Mouse (Mus musculus) gastrocnemius, adult 2 months (tissue): ENCODE results near the gene Rbms3. TPM values are rescaled to one million over a fixed set of nuclear protein-coding genes. Genes with fewer than 3 reads are reported as not detected.

Experiments used
- DNase-seq: peaks from one replicate; pipeline ENCODE4 v3.0.0; 2022
- H3K27ac ChIP-seq: fragments of 200-600 bp; 2 replicates; pipeline ENCODE4 v1.8.1; 2022; ENCODE audit warnings: mild to moderate bottlenecking
- H3K4me3 ChIP-seq: fragments of 200-600 bp; 2 replicates; pipeline ENCODE4 v1.8.1; 2022; ENCODE audit warnings: mild to moderate bottlenecking, moderate library complexity
- CTCF ChIP-seq: fragments of 200-600 bp; IDR thresholded peaks from 2 replicates; pipeline ENCODE4 v1.8.1; 2022; ENCODE audit warnings: antibody characterized with exemption, mild to moderate bottlenecking, moderate library complexity
- intact Hi-C: fragments of 180-260 bp; cut with DNase I; formaldehyde crosslinking; loops from one replicate; pipeline ENCODE4 v1.15.1; 2025
- total RNA-seq, 2 experiments: library from RNA; stranded (reverse); gene quantifications; 2 replicates each; pipeline ENCODE4 v1.2.3; 2021

Gene Rbms3
- total RNA-seq, 2 experiments from 2014 or later = 5.8 to 8.1 TPM

DNA sequence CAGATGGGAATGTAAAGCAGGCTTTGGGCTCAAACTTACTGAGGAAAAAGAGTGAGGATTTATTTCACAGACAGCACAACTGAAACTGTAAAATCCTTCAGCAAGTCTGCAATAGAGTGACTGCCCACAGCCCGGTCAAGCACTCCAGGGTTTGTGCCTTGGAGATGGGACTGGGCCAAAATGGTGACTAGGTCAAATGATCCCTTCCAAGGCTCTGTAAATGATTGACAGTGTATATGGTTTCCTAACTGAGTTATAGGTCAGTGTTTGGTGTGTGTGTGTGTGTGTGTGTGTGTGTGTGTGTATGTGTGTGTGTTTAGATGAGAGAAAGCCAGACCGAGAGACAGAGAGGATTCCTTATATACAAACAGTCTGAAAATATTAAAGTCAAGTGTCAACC is 673.6 kb downstream of the Rbms3 start:
- peak; percentile 46 for DNase-seq
- intact Hi-C loops = no loop called here
- Histone ChIP-seq H3K27ac (no peak overlapping the region), H3K4me3 (no peak overlapping the region)
- no peak for TF ChIP-seq CTCF

DNA sequence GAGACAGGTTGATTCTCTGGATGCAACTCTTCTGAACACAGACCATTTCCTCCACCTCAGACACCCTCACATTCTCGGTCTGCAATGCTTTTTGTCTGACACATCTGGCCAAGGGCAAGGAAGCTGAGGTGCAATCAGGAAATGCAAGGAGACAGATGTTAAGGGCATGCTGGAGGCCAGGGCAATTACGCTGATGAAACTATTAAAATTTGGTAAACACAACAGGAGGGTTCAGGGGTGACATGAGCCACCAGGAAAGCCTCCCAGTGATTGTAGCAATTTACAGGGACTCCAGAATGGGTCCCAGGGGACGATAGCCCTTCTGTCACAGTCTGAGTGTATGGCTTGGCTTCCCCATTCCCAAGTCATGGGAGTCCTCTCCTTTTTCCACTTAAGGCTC is 681.5 kb downstream of the Rbms3 start:
- intact Hi-C loops = no loop called here
- DNase-seq = no peak
- H3K27ac ChIP-seq = no peak overlapping the region
- H3K4me3 ChIP-seq = no peak overlapping the region
- TF ChIP-seq CTCF = no peak

DNA sequence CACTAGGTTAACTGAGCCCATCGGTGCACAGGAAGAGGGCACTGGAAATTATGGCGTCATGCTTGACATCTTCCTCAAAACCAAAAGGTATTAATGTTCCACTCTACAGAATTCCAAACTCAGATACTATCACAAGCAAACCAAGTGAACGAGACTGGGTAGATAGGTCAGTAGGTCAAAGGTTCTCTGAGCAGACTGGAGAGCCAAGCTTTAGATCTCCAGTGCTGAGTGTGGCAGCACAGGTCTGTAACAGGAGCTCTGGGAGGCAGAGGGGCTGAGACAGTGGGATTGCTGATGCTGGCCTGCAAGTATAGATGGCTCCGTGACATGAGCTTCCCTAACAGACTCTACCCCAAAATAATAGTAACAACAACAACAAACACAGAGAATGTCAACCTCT is 682.3 kb downstream of the Rbms3 start:
- Histone ChIP-seq H3K27ac (no peak overlapping the region), H3K4me3 (no peak overlapping the region)
- no peak for DNase-seq
- no peak for TF ChIP-seq CTCF
- intact Hi-C loops = no loop called here

DNA sequence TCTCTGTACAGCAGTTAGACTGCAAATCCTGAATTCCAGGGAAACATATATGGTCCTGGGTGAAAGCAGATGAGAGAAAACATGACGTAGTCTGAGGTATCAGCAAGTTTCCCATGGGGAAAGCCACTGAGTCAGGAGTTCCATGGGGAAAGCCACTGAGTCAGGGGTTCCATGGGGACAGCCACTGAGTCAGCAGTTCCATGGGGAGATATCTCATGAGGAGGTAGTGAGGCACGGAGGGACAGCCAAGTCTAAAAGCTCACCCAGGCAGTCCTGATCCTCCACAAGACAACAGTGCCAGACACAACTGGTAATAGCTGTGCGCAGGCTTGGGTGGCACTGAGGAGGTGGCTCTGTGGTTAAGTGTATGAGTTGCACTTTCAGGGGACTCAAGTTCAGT is 682.9 kb downstream of the Rbms3 start:
- no peak overlapping the region for H3K4me3 ChIP-seq
- intact Hi-C loops = no loop called here
- no peak for TF ChIP-seq CTCF

DNA sequence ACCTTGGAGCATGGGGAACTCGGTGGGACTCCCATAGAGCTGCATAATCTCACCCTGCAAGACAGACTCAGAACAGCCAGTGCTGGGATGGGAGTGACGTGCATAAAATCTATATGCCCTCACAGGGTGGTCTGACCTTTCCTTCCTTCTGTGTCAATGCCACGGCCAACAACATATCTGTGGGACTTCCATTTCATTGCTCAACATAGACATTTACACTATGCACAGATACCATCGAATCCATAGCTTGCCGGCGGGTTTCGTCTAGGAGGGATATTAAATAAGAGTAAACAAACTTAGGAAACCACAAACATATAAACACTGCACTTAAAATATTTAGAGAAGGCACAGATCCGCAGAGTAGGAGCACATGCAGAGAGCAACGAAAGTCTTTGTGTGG is 684.0 kb downstream of the Rbms3 start:
- intact Hi-C loops = no loop called here
- no peak for DNase-seq

More for the DNA sequence above, 682.9 kb downstream of the Rbms3 start:
- H3K27ac ChIP-seq = no peak overlapping the region
- no peak for DNase-seq

DNA sequence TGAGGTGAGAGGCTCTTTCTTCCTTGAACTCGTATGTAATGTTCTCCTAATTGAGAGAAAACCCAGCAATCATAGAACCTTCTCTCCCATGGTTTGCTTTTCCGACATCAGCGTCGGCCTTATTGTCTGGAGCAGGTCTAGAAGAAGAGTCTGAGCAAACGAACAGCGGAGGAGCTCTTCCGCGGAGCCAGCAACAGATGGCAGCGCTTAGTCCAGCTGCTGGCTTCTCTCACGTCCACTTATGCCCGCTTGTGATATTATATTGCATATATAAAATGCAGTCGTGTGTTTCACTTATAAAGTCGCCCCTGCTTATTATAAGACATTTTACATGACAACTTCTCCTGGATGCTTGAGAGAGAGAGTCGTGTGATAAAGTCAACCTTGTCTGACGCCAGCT is 685.8 kb downstream of the Rbms3 start:
- Histone ChIP-seq H3K27ac (no peak overlapping the region), H3K4me3 (peak overlapping the region; percentile 47)
- intact Hi-C loops = no loop called here
- DNase-seq = no peak
- TF ChIP-seq CTCF = no peak; the same call in 1 of the 2 replicates

More for the DNA sequence above, 684.0 kb downstream of the Rbms3 start:
- TF ChIP-seq CTCF = no peak
- Histone ChIP-seq H3K27ac (no peak overlapping the region), H3K4me3 (no peak overlapping the region)

DNA sequence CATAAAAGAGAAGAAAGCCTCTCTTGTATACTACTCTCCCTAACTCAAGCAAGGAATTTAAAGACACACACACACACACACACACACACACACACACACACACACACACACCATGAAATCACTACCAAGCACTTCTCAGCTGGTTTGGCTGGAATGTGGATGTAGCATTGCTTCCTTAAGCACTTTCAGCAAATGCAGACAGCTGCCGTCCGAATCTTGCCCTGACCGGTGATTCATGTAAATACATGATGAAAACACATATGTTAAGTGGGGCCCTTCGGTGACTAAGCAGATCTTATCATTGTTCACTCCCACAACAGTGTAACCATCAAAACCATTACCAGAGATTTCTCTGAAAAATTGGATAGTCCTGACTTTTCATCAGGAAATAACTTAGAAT is 688.6 kb downstream of the Rbms3 start:
- TF ChIP-seq CTCF = no peak
- intact Hi-C loops = no loop called here

DNA sequence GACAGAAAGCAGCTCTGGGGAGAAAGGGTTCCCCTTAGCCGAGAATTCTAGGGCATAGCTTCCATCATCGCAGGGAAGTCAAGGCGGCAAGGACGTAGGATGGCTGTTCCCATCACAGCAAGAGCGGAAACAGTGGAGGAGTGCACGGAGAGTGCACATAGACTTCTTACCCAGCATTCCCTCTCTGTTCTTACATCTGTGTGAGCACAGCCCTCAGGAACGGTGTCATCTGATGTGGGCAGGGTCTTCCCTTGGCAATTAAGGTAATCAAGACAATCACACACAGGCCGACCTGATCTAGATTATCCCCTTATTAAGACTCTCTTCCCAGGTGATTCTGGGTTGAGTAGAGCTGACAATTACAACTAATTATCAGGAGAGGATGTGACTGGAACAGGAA is 689.0 kb downstream of the Rbms3 start:
- DNase-seq = no peak
- TF ChIP-seq CTCF = no peak
- Histone ChIP-seq H3K4me3 (no peak overlapping the region), H3K27ac (no peak overlapping the region)
- intact Hi-C loops = no loop called here

More for the DNA sequence above, 688.6 kb downstream of the Rbms3 start:
- Histone ChIP-seq H3K27ac (no peak overlapping the region), H3K4me3 (no peak overlapping the region)
- DNase-seq = no peak

DNA sequence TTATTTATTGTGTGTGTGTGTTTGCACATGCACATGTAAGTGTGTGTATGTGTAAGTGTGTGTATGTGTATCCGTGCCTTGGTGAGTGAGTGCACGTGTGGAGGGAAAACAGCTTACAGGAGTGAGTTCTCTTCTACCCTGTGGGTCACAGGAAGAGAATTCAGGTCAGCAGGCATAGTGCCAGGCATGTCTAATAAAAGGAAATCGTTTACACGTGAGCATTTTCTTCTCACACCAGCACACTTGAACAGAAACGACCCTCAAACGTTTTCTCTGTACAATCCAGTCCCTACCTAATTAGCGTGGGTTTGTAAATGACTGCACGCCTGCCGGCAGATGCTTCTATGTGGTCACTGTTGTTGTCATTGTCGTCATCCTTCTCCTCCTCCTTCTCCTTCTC is 701.4 kb downstream of the Rbms3 start:
- intact Hi-C loops = no loop called here
- Histone ChIP-seq H3K4me3 (no peak overlapping the region), H3K27ac (no peak overlapping the region)
- no peak for DNase-seq
- no peak for TF ChIP-seq CTCF

DNA sequence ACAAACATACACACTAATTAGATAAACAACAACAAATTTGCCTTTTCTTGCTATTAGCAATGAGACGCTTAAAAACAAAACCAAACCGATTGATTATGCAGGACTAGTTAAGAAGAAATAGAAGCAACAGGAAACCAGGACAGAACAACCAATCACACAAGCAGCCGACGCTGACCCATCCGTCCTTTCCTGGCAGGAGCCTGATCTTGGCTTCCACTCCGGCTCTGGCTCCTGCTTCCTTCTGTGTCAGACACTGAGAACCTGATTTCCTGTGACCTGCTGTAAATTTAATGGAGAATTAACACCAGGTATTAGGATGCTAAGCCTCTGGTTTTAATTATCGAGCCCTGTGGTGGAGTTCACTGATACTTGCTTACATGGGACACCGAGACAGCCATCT is 706.6 kb downstream of the Rbms3 start:
- Histone ChIP-seq H3K4me3 (peak overlapping the region; percentile 33), H3K27ac (no peak overlapping the region)
- intact Hi-C loops = no loop called here
- DNase-seq = peak; percentile 65
- no peak for TF ChIP-seq CTCF

DNA sequence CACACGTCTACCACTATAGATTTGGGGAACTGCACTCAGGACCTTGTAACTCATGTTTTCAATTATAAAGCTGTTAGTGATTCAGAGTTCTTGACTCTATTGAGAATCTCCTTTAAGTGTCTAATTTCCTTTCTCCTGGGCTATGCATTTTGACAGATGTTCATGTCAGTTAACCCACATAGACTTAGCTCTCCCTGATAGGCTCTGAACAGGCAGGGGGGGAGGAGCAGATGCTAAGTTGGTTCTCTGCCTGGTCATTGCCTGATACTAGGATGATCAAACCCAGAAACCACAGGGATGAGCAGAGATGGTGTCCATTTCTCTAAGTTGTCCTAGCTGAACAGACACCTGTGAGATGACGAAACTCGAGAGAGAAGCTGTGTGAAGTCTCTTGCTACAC is 707.2 kb downstream of the Rbms3 start:
- no peak for DNase-seq
- TF ChIP-seq CTCF = no peak
- intact Hi-C loops = no loop called here
- Histone ChIP-seq H3K4me3 (no peak overlapping the region), H3K27ac (no peak overlapping the region)

DNA sequence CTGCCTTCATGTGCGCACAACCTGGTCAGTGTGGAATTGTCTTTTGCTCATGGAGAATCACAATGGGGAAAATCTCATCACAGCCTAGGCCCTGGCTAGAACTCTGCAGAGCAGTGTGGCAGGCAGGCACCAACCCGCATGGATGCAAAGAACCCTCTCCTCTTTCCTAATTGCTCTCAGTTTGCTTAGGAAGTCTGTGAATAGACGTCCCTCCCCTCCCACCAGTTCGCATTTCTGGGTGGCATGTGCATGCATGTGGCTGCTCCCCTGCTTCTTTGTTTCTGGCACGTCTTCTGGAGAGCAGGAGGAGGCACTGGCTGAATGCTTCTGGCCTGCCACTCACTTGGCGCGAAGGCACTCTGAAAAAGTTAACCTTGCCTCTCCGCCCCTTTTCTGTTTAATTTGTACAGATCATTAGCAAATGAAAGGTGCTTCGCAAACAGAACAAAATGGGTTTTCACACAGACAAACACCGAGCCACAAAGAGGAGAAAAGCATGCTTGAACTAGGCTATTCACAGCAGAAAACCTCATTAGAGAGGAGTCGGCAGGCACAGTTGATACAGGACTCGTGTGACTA is 710.2 kb downstream of the Rbms3 start:
- intact Hi-C loops = no loop called here
- TF ChIP-seq CTCF = no peak
- DNase-seq = no peak
- H3K27ac ChIP-seq = no peak overlapping the region
- no peak overlapping the region for H3K4me3 ChIP-seq

DNA sequence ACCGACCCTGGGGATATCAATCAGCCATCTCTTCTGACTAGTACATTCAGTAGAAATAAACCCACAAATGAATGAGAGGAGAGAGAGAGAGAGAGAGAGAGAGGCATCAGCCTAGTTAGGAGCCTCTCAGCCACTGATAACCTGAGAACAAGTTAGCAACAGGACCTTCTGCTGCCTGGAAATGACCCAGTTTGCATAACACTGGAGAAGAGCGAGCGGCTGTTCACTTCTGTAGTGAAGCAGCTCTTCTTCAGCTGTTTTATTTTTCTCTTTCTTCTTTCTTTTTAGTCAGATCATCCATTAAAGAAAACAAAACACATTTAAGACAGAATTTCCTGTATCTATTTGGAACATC is 717.2 kb downstream of the Rbms3 start:
- Histone ChIP-seq H3K4me3 (no peak overlapping the region), H3K27ac (peak overlapping the region; percentile 43; the same call in 1 of the 2 replicates)
- no peak for DNase-seq
- intact Hi-C loops = no loop called here
- no peak for TF ChIP-seq CTCF

DNA sequence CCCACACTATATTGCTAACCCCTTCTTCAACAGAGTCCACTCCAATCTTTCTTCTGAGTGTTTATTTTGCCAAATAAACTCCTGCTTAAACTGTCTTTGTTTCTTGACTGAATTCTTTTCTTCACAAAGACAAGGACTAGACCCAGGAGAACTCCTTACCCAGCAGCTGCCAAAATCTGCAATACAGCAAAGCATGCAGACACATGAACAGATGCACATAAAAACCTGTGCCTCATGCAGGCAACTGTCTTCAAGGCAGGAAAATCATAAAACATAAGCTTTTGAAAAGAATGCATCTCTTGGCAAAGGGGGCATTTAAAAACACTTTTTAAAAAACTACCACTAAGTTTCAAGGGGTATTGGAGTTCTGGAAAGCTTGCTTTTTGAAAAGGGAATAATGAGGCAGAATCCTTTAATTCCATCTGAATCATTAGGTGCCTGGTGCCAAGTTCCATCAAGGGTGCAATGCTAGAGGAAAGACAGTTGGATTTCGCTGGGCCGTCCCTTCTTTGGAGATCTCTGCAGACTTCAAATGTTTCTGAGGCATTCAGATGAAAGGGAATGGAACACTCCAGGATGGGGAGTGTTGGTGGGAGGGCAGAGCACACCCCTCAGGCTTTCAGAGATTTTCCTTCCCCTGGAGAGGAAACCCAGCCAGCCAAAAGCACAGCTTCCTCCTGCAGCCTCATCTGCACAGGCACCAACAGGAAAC is 717.8 kb downstream of the Rbms3 start:
- intact Hi-C loops = no loop called here
- DNase-seq = peak; percentile 25
- no peak for TF ChIP-seq CTCF
- Histone ChIP-seq H3K27ac (no peak overlapping the region), H3K4me3 (no peak overlapping the region)
